Mouse (Mus musculus) testis, adult 2 months (tissue): ENCODE measurements around the gene Gm5105.

Experiments used
- CTCF ChIP-seq: fragments of 200-500 bp; IDR thresholded peaks from 2 replicates; pipeline ENCODE4 v1.5.1; 2012; ENCODE audit warnings: low read depth, mild to moderate bottlenecking, inconsistent platforms, low read length, moderate library complexity; ENCODE audit not compliant: control insufficient read depth, insufficient read depth, insufficient replicate concordance
- POLR2A ChIP-seq: fragments of 200-500 bp; IDR thresholded peaks from 2 replicates; pipeline ENCODE4 v1.6.1; 2012; ENCODE audit warnings: low read depth, mild to moderate bottlenecking, inconsistent platforms, low read length, moderate library complexity; ENCODE audit not compliant: control insufficient read depth

DNA sequence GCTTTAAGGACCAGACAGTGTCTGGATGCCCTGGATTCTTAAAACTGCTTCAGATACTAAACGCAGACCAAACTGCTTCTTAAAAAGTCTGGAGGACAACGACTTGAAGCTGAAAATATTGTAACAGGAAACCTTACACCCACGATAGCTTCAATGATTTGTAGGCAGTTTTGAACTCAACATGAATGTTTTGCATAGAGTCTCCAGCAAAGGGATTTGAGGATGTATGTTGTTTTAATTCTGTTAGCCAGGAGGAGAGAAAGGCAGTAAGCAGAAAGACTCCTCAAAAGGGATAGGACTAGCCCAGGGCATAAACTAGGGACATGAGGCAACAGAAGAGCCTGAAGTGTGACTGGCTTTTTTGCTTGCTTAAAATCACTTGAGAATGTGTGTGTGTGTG is 60.3 kb downstream of the Gm5105 start:
- TF ChIP-seq CTCF (no peak), POLR2A (no peak)
